Mouse (Mus musculus): Measurements from ENCODE around the gene Hypm. TPM values are rescaled to one million over a fixed set of nuclear protein-coding genes. Genes with fewer than 3 reads are reported as not detected.

Hypm gene
- polyA plus RNA-seq (2012; rRNA removed) = 0.16 and 0.22 TPM in 2 replicates

GRCm38 (mm10) chrX:9846628-9847027 is at the start of gene Hypm:
Hypm (plus strand) TSS chrX:9846928.

GRCm38 (mm10) chrX:9849403-9849802 is 2.7 kb downstream of the Hypm start, which contains the start of gene H2al3:
H2al3 (plus strand) TSS chrX:9849703.

GRCm38 (mm10) chrX:9885322-9885721 is 38.6 kb downstream of the Hypm start, which contains the start of gene Sytl5:
Sytl5 (plus strand) TSS chrX:9885622.

Other genes starting within 250 kb of the Hypm start
- 18.7 and 19.7 TPM in 2 replicates for gene Dynlt3, start 183.9 kb upstream of the Hypm start, polyA plus RNA-seq (2012; rRNA removed)
- 0.17 and 0.19 TPM in 2 replicates for gene H2al3, start 2.8 kb downstream of the Hypm start, polyA plus RNA-seq (2012; rRNA removed)
- 0.68 and 0.97 TPM in 2 replicates for gene Sytl5, start 38.7 kb downstream of the Hypm start, polyA plus RNA-seq (2012; rRNA removed)